In genomic region chr2:177559365-177559764, GRCm38 (mm10) we compare ENCODE assay signal across 28 mouse cellular contexts. TPM values are rescaled to one million over a fixed set of nuclear protein-coding genes. Genes with fewer than 3 reads are reported as not detected.
"Had no signal": no experiment of that assay in that cellular context is flagged by ENCODE, and none has a peak within 500 bp of the region (broad histone marks: within the 10 kb centered on the region; RNA-seq: fewer than 3 reads in every experiment).

No protein-coding gene starts in this region.

RNA-seq across cellular contexts. Expression of gene Gm14406, which starts 18.6 kb away (rescaled TPM):
- total RNA-seq: gastrocnemius, postnatal 14 days; gastrocnemius, postnatal 36 days; heart, adult 2 months; hematopoietic stem cell, adult 5-6 weeks; hindbrain, postnatal 0 days; layer of hippocampus, postnatal 14 days; left cerebral cortex, adult 18-20 months; left cerebral cortex, postnatal 4 days; liver, adult 2 months had no signal
- polyA plus RNA-seq: gonadal fat pad, adult 2 months; heart, adult 2 months; heart, embryonic 11.5 days; heart, embryonic 13.5 days; heart, embryonic 15.5 days; heart, postnatal 0 days; hindbrain, embryonic 11.5 days; hindbrain, embryonic 13.5 days; hindbrain, embryonic 15.5 days; hindbrain, postnatal 0 days; intestine, embryonic 14.5 days; intestine, embryonic 16.5 days; kidney, adult 2 months; kidney, embryonic 15.5 days; kidney, postnatal 0 days; large intestine, adult 2 months; limb, embryonic 13.5 days; limb, embryonic 15.5 days; liver, adult 2 months; liver, embryonic 12.5 days; liver, embryonic 14.5 days; liver, embryonic 16.5 days had no signal
